Mouse (Mus musculus): ENCODE measurements around the gene Coq8a. TPM values are rescaled to one million over a fixed set of nuclear protein-coding genes. Genes with fewer than 3 reads are reported as not detected.

The Coq8a gene
- polyA plus RNA-seq, 1 experiment from 2014 or later: 1.4 TPM

- ATAC-seq (ENCODE audit: low FRiP score): no peak
- no peaks in the 10 kb centered on the region for H3K9me3 ChIP-seq
- peaks cover 10% of the 10 kb centered on the region; the same call in 1 of the 2 replicates for H3K36me3 ChIP-seq (replicated peaks)
- H3K27me3 ChIP-seq: no peaks in the 10 kb centered on the region
- no peak overlapping the region for H3K4me3 ChIP-seq (replicated peaks)
- H3K9ac ChIP-seq: no peak overlapping the region
- no peaks in the 10 kb centered on the region for H3K4me1 ChIP-seq
- H3K4me2 ChIP-seq: no peak overlapping the region
- H3K27ac ChIP-seq: no peak overlapping the region
- 92% methylated on average over 7 of the region's 7 CpGs for WGBS
Observed at GRCm38 (mm10) chr1:180169161-180169560, 30.2 kb downstream of the Coq8a start.

- no peak for ATAC-seq (ENCODE audit: low FRiP score)
- no peaks in the 10 kb centered on the region for H3K27me3 ChIP-seq
- no peaks in the 10 kb centered on the region for H3K4me1 ChIP-seq
- no peak overlapping the region for H3K9ac ChIP-seq
- peaks cover 12% of the 10 kb centered on the region; the same call in 1 of the 2 replicates for H3K36me3 ChIP-seq (replicated peaks)
- no peaks in the 10 kb centered on the region for H3K9me3 ChIP-seq
- H3K4me3 ChIP-seq (replicated peaks): no peak overlapping the region
- WGBS: 96% methylated on average over 6 of the region's 6 CpGs
- H3K4me2 ChIP-seq: no peak overlapping the region
- H3K27ac ChIP-seq: no peak overlapping the region
Observed at GRCm38 (mm10) chr1:180168294-180168693, 31.1 kb downstream of the Coq8a start.

DNA sequence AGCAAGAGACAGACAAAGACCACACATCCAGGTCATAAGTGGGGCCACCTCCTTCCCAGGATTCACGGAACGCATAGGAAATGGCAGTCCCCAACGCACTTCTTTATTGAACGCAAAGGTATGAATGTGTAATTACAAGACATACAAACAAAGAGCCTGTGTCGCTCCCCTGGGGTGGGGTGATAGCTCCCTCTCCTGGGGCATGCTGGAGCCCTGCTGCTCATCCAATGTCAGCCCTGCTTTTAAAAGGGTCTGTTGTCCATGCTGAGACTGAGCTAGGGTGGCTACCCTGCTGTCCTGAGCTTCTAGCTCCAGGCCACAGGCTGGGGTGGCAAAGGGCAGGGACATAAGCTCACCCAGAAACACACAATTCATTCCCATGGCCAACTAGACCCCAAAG, 32.9 kb downstream of the Coq8a start:
- ATAC-seq (ENCODE audit: low FRiP score): no peak
- H3K9me3 ChIP-seq: no peaks in the 10 kb centered on the region
- no peak overlapping the region for H3K9ac ChIP-seq
- 87% methylated on average over 5 of the region's 5 CpGs for WGBS
- H3K4me1 ChIP-seq: no peaks in the 10 kb centered on the region
- H3K36me3 ChIP-seq (replicated peaks): peaks cover 28% of the 10 kb centered on the region
- no peaks in the 10 kb centered on the region for H3K27me3 ChIP-seq
- no peak overlapping the region for H3K27ac ChIP-seq
- H3K4me3 ChIP-seq (replicated peaks): no peak overlapping the region
- no peak overlapping the region for H3K4me2 ChIP-seq

- no peak overlapping the region for H3K27ac ChIP-seq
- H3K4me1 ChIP-seq: no peaks in the 10 kb centered on the region
- 89% methylated on average over 7 of the region's 7 CpGs for WGBS
- H3K36me3 ChIP-seq (replicated peaks): peaks cover 33% of the 10 kb centered on the region
- no peak overlapping the region for H3K9ac ChIP-seq
- no peak for ATAC-seq (ENCODE audit: low FRiP score)
- no peaks in the 10 kb centered on the region for H3K9me3 ChIP-seq
- no peak overlapping the region for H3K4me2 ChIP-seq
- no peaks in the 10 kb centered on the region for H3K27me3 ChIP-seq
- no peak overlapping the region for H3K4me3 ChIP-seq (replicated peaks)
Observed at GRCm38 (mm10) chr1:180162986-180163385, 36.4 kb downstream of the Coq8a start.

DNA sequence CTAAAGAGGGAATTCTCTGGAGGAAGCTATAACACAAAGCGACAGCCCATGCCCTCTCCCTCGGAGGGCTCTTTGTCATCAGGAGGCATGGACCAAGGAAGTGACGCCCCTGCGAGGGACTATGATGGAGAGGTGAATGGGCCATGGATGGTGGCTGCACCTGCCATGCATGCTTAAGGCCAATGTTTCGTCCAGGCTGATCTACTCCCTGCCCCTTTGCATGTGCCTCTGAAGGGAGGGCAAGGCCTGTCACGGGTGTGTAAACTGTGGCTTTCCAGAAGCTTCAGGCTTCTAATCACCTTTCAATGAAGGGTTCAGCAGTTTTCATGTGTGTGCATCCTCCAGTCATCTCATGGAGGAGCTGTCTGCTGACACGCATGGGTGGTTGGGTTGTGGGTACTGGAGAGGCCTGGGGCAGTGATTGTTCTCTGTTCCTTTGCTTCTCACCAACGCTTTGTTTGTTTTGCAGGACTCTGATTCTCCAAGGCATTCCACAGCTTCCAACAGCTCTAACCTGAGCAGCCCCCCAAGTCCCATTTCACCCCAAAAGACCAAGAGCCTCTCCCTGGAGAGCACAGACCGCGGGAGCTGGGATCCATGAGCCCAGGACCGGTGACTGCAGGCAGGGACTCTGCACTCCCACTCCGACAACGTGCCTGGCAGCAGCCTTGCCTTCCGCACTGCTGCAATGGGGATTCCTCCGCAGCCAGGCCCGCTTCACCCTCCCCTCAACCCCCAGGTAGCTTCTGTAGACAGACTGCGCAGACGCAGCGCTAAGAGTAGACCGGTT, 37.6 kb downstream of the Coq8a start:
- H3K4me1 ChIP-seq: no peaks in the 10 kb centered on the region
- H3K27ac ChIP-seq: no peak overlapping the region
- no peak for ATAC-seq (ENCODE audit: low FRiP score)
- peaks cover 33% of the 10 kb centered on the region for H3K36me3 ChIP-seq (replicated peaks)
- H3K27me3 ChIP-seq: no peaks in the 10 kb centered on the region
- no peaks in the 10 kb centered on the region for H3K9me3 ChIP-seq
- no peak overlapping the region for H3K4me3 ChIP-seq (replicated peaks)
- WGBS: 90% methylated on average over 20 of the region's 20 CpGs
- H3K4me2 ChIP-seq: no peak overlapping the region
- H3K9ac ChIP-seq: no peak overlapping the region

DNA sequence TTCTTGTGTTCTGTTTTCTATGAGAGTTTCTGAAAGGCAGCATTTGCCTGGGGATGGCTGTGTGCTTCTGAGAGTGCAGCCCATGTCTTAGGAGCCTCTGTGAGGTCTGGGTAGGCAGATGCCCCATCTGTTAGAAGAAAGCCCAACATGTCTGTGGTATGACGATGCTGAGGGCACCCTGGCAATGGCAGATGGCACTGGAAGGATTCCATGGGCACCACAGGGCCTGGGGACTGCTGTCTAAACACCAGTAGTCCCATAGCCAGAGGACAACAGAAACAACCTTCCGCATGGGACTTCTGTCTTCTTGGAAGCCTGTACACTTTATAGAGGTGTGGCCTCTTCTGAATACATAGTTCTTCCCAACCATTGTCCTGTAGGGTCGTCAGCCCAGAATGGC, 38.2 kb downstream of the Coq8a start:
- Histone ChIP-seq H3K36me3 (replicated peaks) (peaks cover 32% of the 10 kb centered on the region), H3K9ac (no peak overlapping the region), H3K9me3 (no peaks in the 10 kb centered on the region), H3K4me3 (replicated peaks) (no peak overlapping the region), H3K4me1 (no peaks in the 10 kb centered on the region), H3K27ac (no peak overlapping the region), H3K27me3 (no peaks in the 10 kb centered on the region), H3K4me2 (no peak overlapping the region)
- no peak for ATAC-seq (ENCODE audit: low FRiP score)
- WGBS: 78% methylated on average over 3 of the region's 3 CpGs

DNA sequence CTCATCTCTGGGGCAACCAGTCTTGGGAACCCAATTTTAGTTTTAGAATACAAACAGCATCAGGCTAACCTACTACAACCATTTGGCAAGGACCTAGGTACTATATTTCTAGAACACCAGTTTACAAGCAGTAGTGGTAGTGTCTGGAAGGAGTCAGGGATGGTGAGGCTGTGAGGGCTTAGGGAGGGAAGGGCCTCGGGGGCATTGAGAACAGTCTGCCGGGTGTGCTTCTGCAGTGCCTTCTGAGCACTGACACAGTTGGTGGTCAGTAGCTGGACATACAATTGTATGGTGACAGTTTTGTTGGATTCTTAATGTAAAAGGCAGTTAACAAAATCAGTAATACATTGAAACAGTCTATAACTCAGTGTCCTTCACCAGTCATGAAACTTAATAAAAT, 38.9 kb downstream of the Coq8a start:
- ATAC-seq (ENCODE audit: low FRiP score): no peak
- H3K27ac ChIP-seq: no peak overlapping the region
- no peaks in the 10 kb centered on the region for H3K27me3 ChIP-seq
- 81% methylated on average over 2 of the region's 2 CpGs for WGBS
- no peak overlapping the region for H3K4me2 ChIP-seq
- H3K9ac ChIP-seq: no peak overlapping the region
- H3K4me3 ChIP-seq (replicated peaks): no peak overlapping the region
- no peaks in the 10 kb centered on the region for H3K4me1 ChIP-seq
- peaks cover 30% of the 10 kb centered on the region for H3K36me3 ChIP-seq (replicated peaks)
- H3K9me3 ChIP-seq: no peaks in the 10 kb centered on the region

DNA sequence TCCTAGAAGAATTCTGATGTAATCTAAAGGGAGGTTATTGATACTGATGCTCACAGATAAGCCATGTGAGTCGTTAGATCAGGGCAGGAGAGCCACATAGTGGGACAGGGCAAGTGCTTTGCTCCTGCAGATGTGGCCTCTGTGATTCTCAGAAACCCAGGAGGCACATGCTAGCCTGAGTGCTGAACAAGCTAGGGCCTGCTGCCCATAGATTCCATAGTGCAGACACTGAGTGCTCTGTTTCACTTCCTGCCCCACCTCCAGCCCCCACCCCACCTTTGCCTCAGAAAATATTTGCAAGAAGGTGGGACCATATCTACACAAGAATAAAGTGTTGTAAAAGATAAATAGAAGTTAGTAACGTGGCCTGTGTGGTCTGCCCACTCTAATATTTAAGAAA, 40.8 kb downstream of the Coq8a start:
- Histone ChIP-seq H3K27me3 (no peaks in the 10 kb centered on the region), H3K4me1 (no peaks in the 10 kb centered on the region), H3K4me3 (replicated peaks) (no peak overlapping the region), H3K36me3 (replicated peaks) (peaks cover 27% of the 10 kb centered on the region), H3K9me3 (no peaks in the 10 kb centered on the region), H3K27ac (no peak overlapping the region), H3K4me2 (no peak overlapping the region), H3K9ac (no peak overlapping the region)
- 80% methylated on average over 2 of the region's 2 CpGs for WGBS
- ATAC-seq (ENCODE audit: low FRiP score): no peak

GRCm38 (mm10) chr1:180151191-180151590, 48.2 kb downstream of the Coq8a start:
- Histone ChIP-seq H3K36me3 (replicated peaks) (peaks cover 38% of the 10 kb centered on the region), H3K9ac (no peak overlapping the region), H3K27ac (no peak overlapping the region), H3K4me3 (replicated peaks) (no peak overlapping the region), H3K4me1 (no peaks in the 10 kb centered on the region), H3K27me3 (no peaks in the 10 kb centered on the region), H3K4me2 (no peak overlapping the region), H3K9me3 (no peaks in the 10 kb centered on the region)
- 84% methylated on average over 8 of the region's 8 CpGs for WGBS
- no peak for ATAC-seq (ENCODE audit: low FRiP score)

DNA sequence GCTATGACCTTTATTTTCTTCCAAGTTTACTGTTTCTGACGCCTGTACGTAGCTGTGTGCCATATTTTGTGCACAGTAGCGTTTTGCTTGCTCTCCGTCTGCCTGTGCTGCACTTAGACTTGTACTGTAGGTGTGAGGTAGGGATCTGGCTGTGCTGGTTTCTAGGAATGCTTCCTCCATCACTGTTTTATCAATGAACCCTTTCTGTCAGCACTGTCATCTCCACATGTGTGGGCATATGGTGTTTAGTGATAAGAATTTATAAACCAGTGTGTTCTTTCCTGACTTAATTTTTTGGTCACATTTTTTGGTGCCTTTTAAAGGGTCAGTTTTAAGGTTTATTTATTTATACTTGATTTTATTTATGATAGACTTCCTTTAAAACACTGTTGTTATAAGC, 50.8 kb downstream of the Coq8a start:
- H3K4me1 ChIP-seq: no peaks in the 10 kb centered on the region
- H3K4me2 ChIP-seq: no peak overlapping the region
- H3K36me3 ChIP-seq (replicated peaks): peaks cover 39% of the 10 kb centered on the region
- no peak overlapping the region for H3K9ac ChIP-seq
- H3K27ac ChIP-seq: no peak overlapping the region
- H3K4me3 ChIP-seq (replicated peaks): no peak overlapping the region
- no peak for ATAC-seq (ENCODE audit: low FRiP score)
- 90% methylated on average over 4 of the region's 4 CpGs for WGBS
- no peaks in the 10 kb centered on the region for H3K9me3 ChIP-seq
- H3K27me3 ChIP-seq: no peaks in the 10 kb centered on the region

- Histone ChIP-seq H3K9ac (no peak overlapping the region), H3K9me3 (no peaks in the 10 kb centered on the region), H3K27ac (no peak overlapping the region), H3K36me3 (replicated peaks) (peaks cover 38% of the 10 kb centered on the region), H3K27me3 (no peaks in the 10 kb centered on the region), H3K4me2 (no peak overlapping the region), H3K4me1 (no peaks in the 10 kb centered on the region), H3K4me3 (replicated peaks) (no peak overlapping the region)
- ATAC-seq (ENCODE audit: low FRiP score): no peak
- WGBS: 89% methylated on average over 4 of the region's 4 CpGs
Observed at GRCm38 (mm10) chr1:180148036-180148435, 51.4 kb downstream of the Coq8a start.

GRCm38 (mm10) chr1:180140970-180141369, 58.4 kb downstream of the Coq8a start:
- Histone ChIP-seq H3K4me1 (no peaks in the 10 kb centered on the region), H3K4me2 (no peak overlapping the region), H3K27me3 (no peaks in the 10 kb centered on the region), H3K9ac (no peak overlapping the region), H3K4me3 (replicated peaks) (no peak overlapping the region), H3K9me3 (no peaks in the 10 kb centered on the region), H3K27ac (no peak overlapping the region), H3K36me3 (replicated peaks) (peaks cover 53% of the 10 kb centered on the region)
- ATAC-seq (ENCODE audit: low FRiP score): no peak
- WGBS: 91% methylated on average over 2 of the region's 2 CpGs

DNA sequence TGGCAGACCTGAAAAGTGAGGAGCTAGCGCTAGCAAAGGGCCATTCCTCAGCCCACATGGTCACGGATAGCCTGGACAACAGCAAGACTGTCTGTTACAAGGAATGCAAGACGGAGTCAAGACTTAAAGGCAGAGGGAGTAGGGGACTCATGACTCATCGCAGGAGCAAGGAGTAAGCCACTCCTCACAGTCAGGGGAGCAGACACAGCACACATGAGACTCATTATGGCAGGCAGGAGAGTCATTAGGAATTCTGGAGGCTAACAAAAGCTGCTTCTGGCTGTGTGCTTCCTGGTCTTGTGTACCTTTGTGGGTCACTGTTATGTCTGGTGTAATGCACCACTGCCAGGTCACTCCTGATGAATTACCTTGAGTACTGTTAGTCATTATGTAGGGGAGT, 60.2 kb downstream of the Coq8a start:
- no peaks in the 10 kb centered on the region for H3K4me1 ChIP-seq
- no peaks in the 10 kb centered on the region for H3K9me3 ChIP-seq
- no peak overlapping the region for H3K9ac ChIP-seq
- no peak for ATAC-seq (ENCODE audit: low FRiP score)
- H3K36me3 ChIP-seq (replicated peaks): peaks cover 50% of the 10 kb centered on the region
- H3K27me3 ChIP-seq: no peaks in the 10 kb centered on the region
- WGBS: 79% methylated on average over 4 of the region's 4 CpGs
- H3K4me2 ChIP-seq: no peak overlapping the region
- H3K27ac ChIP-seq: no peak overlapping the region
- no peak overlapping the region for H3K4me3 ChIP-seq (replicated peaks)

Measured in forebrain, embryonic 12.5 days (tissue).